Mouse (Mus musculus): ENCODE results near the gene Ppip5k2. TPM values are rescaled to one million over a fixed set of nuclear protein-coding genes. Genes with fewer than 3 reads are reported as not detected.

Gene Ppip5k2
- 1.6 and 2.8 TPM in 2 replicates for polyA plus RNA-seq (2012; rRNA removed; ENCODE audit: low replicate concordance)

DNA sequence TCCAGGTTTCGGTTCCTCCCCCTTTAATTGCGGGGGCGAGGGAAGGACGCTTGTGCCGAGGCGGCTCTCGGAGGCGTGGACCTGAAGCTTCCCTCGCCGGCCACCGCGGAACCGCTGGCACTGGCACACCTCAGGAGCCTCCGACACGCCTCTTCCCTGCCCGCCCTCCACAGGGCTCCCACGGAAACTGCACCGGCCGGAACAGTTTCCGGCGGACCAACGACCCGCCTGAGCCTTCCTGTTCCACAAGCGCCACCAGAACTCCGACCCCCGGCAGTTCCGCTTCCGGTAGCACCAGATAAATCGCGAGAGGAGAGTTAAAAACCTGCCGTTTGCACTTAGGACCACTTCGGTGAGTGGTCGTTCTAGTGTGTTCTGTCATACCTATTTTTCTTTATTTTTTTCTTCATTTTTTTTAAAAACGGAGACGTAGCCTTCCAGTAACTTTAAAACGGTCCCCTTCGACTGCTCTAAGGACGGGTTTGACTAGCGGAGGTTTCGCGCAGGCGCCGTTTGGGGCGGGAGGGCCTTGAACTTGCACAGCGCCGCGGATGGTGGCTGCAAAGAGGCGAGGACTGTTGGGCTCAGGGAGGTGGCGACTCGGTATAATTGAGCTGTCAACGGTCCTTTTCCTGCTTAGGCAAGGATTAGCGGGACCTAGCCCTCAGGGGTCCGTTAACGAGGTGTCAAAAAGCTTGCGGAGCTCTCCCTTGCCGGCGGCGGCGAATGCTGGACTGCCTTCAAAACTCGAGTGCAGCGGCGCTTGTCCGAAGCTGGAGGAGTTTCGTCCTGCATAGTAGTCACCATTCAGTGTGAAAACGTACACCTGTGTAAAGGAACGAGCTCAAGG is at the start of gene Ppip5k2, which contains the start of gene Gin1:
Ppip5k2 (minus strand) TSS at position 508 of the 850 bp plus-strand sequence.
Gin1 (plus strand) TSS at position 269 of the 850 bp plus-strand sequence.

GRCm38 (mm10) chr1:97661406-97662241 is 108.6 kb downstream of the Ppip5k2 start, which contains the start of gene D1Ertd622e:
Gene D1Ertd622e, minus strand, starts transcription at chr1:97662074.

Other genes with a start within 250 kb of the Ppip5k2 start
- 12.3 and 14.2 TPM in 2 replicates for gene D1Ertd622e, start 108.3 kb downstream of the Ppip5k2 start, polyA plus RNA-seq (2012; rRNA removed; ENCODE audit: low replicate concordance)
- 0.28 and 1.3 TPM in 2 replicates for gene Gin1, start 239 bp downstream of the Ppip5k2 start, polyA plus RNA-seq (2012; rRNA removed; ENCODE audit: low replicate concordance)

All from duodenum, adult 2 months (tissue).